Mouse (Mus musculus) embryonic facial prominence, embryonic 11.5 days (tissue): Measurements from ENCODE around the gene Alg11. TPM values are rescaled to one million over a fixed set of nuclear protein-coding genes. Genes with fewer than 3 reads are reported as not detected.
A peak's percentile ranks its signal among the peaks of the same experiment; 100 is the strongest.

ENCODE experiments used
- ATAC-seq: fragments of 200-750 bp; cut with Nextera tagmentation; replicated peaks from 2 replicates; pipeline ENCODE4 v1.8.0; 2017; ENCODE audit warnings: low read depth; ENCODE audit not compliant: insufficient number of reproducible peaks, low FRiP score, low TSS enrichment
- DNase-seq: peaks from one replicate; pipeline ENCODE4 v3.0.0-alpha.2; 2015; ENCODE audit warnings: low spot score
- H3K27ac ChIP-seq: fragments of 300-500 bp; sonication (generic); replicated peaks from 2 replicates; pipeline ENCODE4 v1.5.1; 2014; ENCODE audit warnings: mild to moderate bottlenecking, low read depth, low read length, control low read depth
- H3K27me3 ChIP-seq: fragments of 300-500 bp; sonication (generic); 2 replicates; pipeline ENCODE4 v1.6.1; 2014; ENCODE audit warnings: mild to moderate bottlenecking, low read length, moderate library complexity, mixed read lengths; ENCODE audit not compliant: control insufficient read depth, insufficient read depth
- H3K36me3 ChIP-seq: fragments of 300-500 bp; sonication (generic); replicated peaks from 2 replicates; pipeline ENCODE4 v1.6.1; 2014; ENCODE audit warnings: low read depth, mild to moderate bottlenecking, low read length, moderate library complexity, mixed read lengths; ENCODE audit not compliant: control insufficient read depth, insufficient read depth
- H3K4me1 ChIP-seq: fragments of 300-500 bp; sonication (generic); 2 replicates; pipeline ENCODE4 v1.6.1; 2014; ENCODE audit warnings: low read length, mixed read lengths; ENCODE audit not compliant: control insufficient read depth, insufficient read depth
- H3K4me2 ChIP-seq: fragments of 300-500 bp; sonication (generic); 2 replicates; pipeline ENCODE4 v1.6.1; 2014; ENCODE audit warnings: low read depth, mild to moderate bottlenecking, control low read depth, low read length, moderate library complexity
- H3K4me3 ChIP-seq: fragments of 300-500 bp; sonication (generic); 2 replicates; pipeline ENCODE4 v1.5.1; 2014; ENCODE audit warnings: low read depth, low read length, control low read depth
- H3K9ac ChIP-seq: fragments of 300-500 bp; sonication (generic); replicated peaks from 2 replicates; pipeline ENCODE4 v1.6.1; 2014; ENCODE audit warnings: mild to moderate bottlenecking, control low read depth, low read length
- H3K9me3 ChIP-seq: fragments of 300-500 bp; sonication (generic); replicated peaks from 2 replicates; pipeline ENCODE4 v1.6.1; 2016; ENCODE audit warnings: mild to moderate bottlenecking, low read length, inconsistent platforms, mixed read lengths; ENCODE audit not compliant: control insufficient read depth
- WGBS: fragments of 180-500 bp; shearing (Covaris S2); extraction: QIAGEN DNeasy Blood & Tissue Kit; methylation state at CpG from one replicate; pipeline ENCODE4 v1.1.7; 2014; 5-methylcytosine and 5-hydroxymethylcytosine counted together
- polyA plus RNA-seq: library from polyadenylated mRNA; unstranded; fragments of >200 nt; fragmentation: Nextera tagmentation; extraction: Ambion mirVana; gene quantifications from 2 replicates; pipeline ENCODE4 v1.2.1, GENCODE M21; 2014

Gene Alg11
- polyA plus RNA-seq, 1 experiment from 2014 or later: 35.4 TPM

- Histone ChIP-seq H3K36me3 (no peaks in the 10 kb centered on the region), H3K27me3 (peaks cover 5% of the 10 kb centered on the region), H3K9ac (no peak overlapping the region), H3K4me2 (no peak overlapping the region), H3K9me3 (no peaks in the 10 kb centered on the region), H3K27ac (no peak overlapping the region), H3K4me1 (no peaks in the 10 kb centered on the region), H3K4me3 (no peak overlapping the region)
- no peak for DNase-seq
- ATAC-seq: no peak
- 87% methylated on average over 12 of the region's 12 CpGs for WGBS
Observed at GRCm38 (mm10) chr8:22054674-22055491, 5.6 kb upstream of the Alg11 start.

- Histone ChIP-seq H3K27ac (no peak overlapping the region), H3K4me1 (no peaks in the 10 kb centered on the region), H3K4me2 (no peak overlapping the region), H3K27me3 (peaks cover 5% of the 10 kb centered on the region), H3K36me3 (no peaks in the 10 kb centered on the region), H3K4me3 (no peak overlapping the region), H3K9ac (no peak overlapping the region), H3K9me3 (no peaks in the 10 kb centered on the region)
- DNase-seq: no peak
- ATAC-seq: no peak
- 86% methylated on average over 2 of the region's 2 CpGs for WGBS
Observed at GRCm38 (mm10) chr8:22055492-22055877, 5.0 kb upstream of the Alg11 start.

GRCm38 (mm10) chr8:22056850-22057249 is 3.7 kb upstream of the Alg11 start:
- Histone ChIP-seq H3K9ac (no peak overlapping the region), H3K4me3 (no peak overlapping the region), H3K9me3 (no peaks in the 10 kb centered on the region), H3K4me1 (no peaks in the 10 kb centered on the region), H3K27me3 (peaks cover 5% of the 10 kb centered on the region), H3K27ac (no peak overlapping the region), H3K36me3 (no peaks in the 10 kb centered on the region), H3K4me2 (no peak overlapping the region)
- WGBS: 79% methylated on average over 3 of the region's 3 CpGs
- no peak for ATAC-seq
- no peak for DNase-seq

- Histone ChIP-seq H3K9ac (no peak overlapping the region), H3K4me2 (no peak overlapping the region), H3K4me3 (no peak overlapping the region), H3K36me3 (no peaks in the 10 kb centered on the region), H3K4me1 (no peaks in the 10 kb centered on the region), H3K9me3 (no peaks in the 10 kb centered on the region), H3K27me3 (peaks cover 5% of the 10 kb centered on the region), H3K27ac (no peak overlapping the region)
- ATAC-seq (no peak), DNase-seq (no peak)
- 82% methylated on average over 9 of the region's 9 CpGs for WGBS
Observed at GRCm38 (mm10) chr8:22058368-22058767, 2.2 kb upstream of the Alg11 start.

- WGBS: 42% methylated on average over 11 of the region's 11 CpGs
- H3K27ac ChIP-seq: no peak overlapping the region
- H3K4me3 ChIP-seq: peak overlapping the region; percentile 69
- peaks cover 5% of the 10 kb centered on the region for H3K27me3 ChIP-seq
- no peak for ATAC-seq
- DNase-seq: no peak
- H3K4me2 ChIP-seq: peak overlapping the region; percentile 91
- H3K36me3 ChIP-seq: no peaks in the 10 kb centered on the region
- no peaks in the 10 kb centered on the region for H3K4me1 ChIP-seq
- H3K9ac ChIP-seq: peak overlapping the region; percentile 60; the same call in 1 of the 2 replicates
- H3K9me3 ChIP-seq: no peaks in the 10 kb centered on the region
Observed at GRCm38 (mm10) chr8:22059153-22059738, 1.3 kb upstream of the Alg11 start.

- H3K27me3 ChIP-seq: peaks cover 5% of the 10 kb centered on the region
- H3K27ac ChIP-seq: no peak within 1 kb of the TSS
- H3K4me2 ChIP-seq: peak within 1 kb of the TSS; percentile 91
- WGBS: under 1% methylated on average over 38 of the region's 46 CpGs
- peak within 1 kb of the TSS; percentile 69 for H3K4me3 ChIP-seq
- DNase-seq (peak; percentile 45), ATAC-seq (peak; percentile 93)
- peak within 1 kb of the TSS; percentile 60 for H3K9ac ChIP-seq
- H3K9me3 ChIP-seq: no peaks in the 10 kb centered on the region
- H3K36me3 ChIP-seq: peaks cover under 1% of the 10 kb centered on the region; the same call in 1 of the 2 replicates
- H3K4me1 ChIP-seq: no peaks in the 10 kb centered on the region
Observed at GRCm38 (mm10) chr8:22059821-22060445, 588 bp upstream of the Alg11 start, which contains the start of gene Atp7b. TSS of gene Atp7b (minus strand) at chr8:22060305.

GRCm38 (mm10) chr8:22061126-22061525 is 605 bp downstream of the Alg11 start:
- Histone ChIP-seq H3K36me3 (peaks cover 10% of the 10 kb centered on the region), H3K9me3 (no peaks in the 10 kb centered on the region), H3K27me3 (peaks cover 5% of the 10 kb centered on the region), H3K4me2 (peak overlapping the region; percentile 48), H3K4me1 (no peaks in the 10 kb centered on the region), H3K4me3 (peak overlapping the region; percentile 69), H3K9ac (no peak overlapping the region), H3K27ac (no peak overlapping the region)
- DNase-seq (no peak), ATAC-seq (no peak)
- 1% methylated on average over 3 of the region's 3 CpGs for WGBS
